Mouse (Mus musculus) embryo, embryonic 10.5 days (tissue): ENCODE data around the gene Msh4.

Experiments
- DNase-seq: peaks from one replicate; pipeline ENCODE4 v3.0.0-alpha.2; 2015; ENCODE audit warnings: low spot score

The Msh4 gene

GRCm38 (mm10) chr3:153808406-153808805 is 97.5 kb downstream of the Msh4 start:
- DNase-seq, result peak; percentile 58

DNA sequence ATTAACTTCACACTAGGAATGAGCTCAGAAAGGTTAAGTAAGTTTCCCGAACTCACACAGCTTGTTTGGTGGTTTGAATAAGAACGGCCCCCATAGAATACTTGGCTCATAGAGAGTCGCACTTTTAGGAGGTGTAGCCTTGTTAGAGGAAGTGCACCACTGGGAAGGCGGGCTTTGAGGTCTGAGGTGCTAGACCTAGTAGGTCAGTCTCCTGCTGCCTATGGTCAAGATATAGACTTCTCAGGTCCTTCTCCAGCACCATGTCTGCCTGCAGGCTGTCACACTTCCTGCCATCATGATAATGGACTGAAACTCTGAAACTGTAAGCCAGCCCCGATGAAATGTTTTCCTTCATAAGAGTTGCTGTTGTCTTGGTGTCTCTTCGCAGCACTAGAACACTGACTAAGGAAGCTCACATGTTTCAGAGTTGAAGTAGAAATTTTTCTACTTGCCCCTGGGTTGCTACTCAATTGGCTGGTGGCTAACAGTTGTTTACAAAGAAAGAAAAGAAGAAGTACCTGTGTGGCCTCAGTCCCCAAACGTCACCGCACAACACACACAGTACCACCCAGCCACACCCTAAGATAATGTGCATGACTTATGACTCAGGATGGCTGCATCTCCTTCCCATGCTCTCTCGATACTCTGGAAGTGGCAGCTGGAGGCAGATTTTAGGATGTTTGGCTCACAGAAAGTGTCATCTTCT is 98.3 kb downstream of the Msh4 start:
- DNase-seq, result no peak
